Mouse (Mus musculus) limb, embryonic 14.5 days (tissue): ENCODE data around the gene Fam234a. TPM values are rescaled to one million over a fixed set of nuclear protein-coding genes. Genes with fewer than 3 reads are reported as not detected.

ENCODE experiments used
- ATAC-seq: fragments of 200-750 bp; cut with Nextera tagmentation; 2 replicates; pipeline ENCODE4 v1.8.0; 2017; ENCODE audit warnings: low read depth, moderate number of reproducible peaks, moderate TSS enrichment; ENCODE audit not compliant: low FRiP score
- DNase-seq: peaks from one replicate; pipeline ENCODE4 v3.0.0-alpha.2; 2015; ENCODE audit warnings: low spot score
- H3K27ac ChIP-seq: fragments of 300-500 bp; sonication (generic); replicated peaks from 2 replicates; pipeline ENCODE4 v1.5.1; 2014; ENCODE audit warnings: low read depth, mild to moderate bottlenecking, low read length, moderate library complexity, mixed read lengths
- H3K27me3 ChIP-seq: fragments of 300-500 bp; sonication (generic); 2 replicates; pipeline ENCODE4 v1.6.1; 2014; ENCODE audit warnings: low read length, mixed read lengths; ENCODE audit not compliant: control insufficient read depth, insufficient read depth
- H3K36me3 ChIP-seq: fragments of 300-500 bp; sonication (generic); 2 replicates; pipeline ENCODE4 v1.6.1; 2014; ENCODE audit warnings: mild to moderate bottlenecking, low read length, moderate library complexity, mixed read lengths; ENCODE audit not compliant: control insufficient read depth, insufficient read depth
- H3K4me1 ChIP-seq: fragments of 300-500 bp; sonication (generic); 2 replicates; pipeline ENCODE4 v1.6.1; 2014; ENCODE audit warnings: antibody characterized with exemption, low read length, mixed read lengths; ENCODE audit not compliant: control insufficient read depth, insufficient read depth
- H3K4me2 ChIP-seq: fragments of 300-500 bp; sonication (generic); replicated peaks from 2 replicates; pipeline ENCODE4 v1.6.1; 2014; ENCODE audit warnings: low read depth, mild to moderate bottlenecking, low read length, moderate library complexity; ENCODE audit not compliant: severe bottlenecking
- H3K4me3 ChIP-seq: fragments of 300-500 bp; sonication (generic); replicated peaks from 2 replicates; pipeline ENCODE4 v1.5.1; 2014; ENCODE audit warnings: low read length
- H3K9ac ChIP-seq: fragments of 300-500 bp; sonication (generic); 2 replicates; pipeline ENCODE4 v1.6.1; 2014; ENCODE audit warnings: mild to moderate bottlenecking, low read depth, low read length, moderate library complexity; ENCODE audit not compliant: severe bottlenecking
- H3K9me3 ChIP-seq: fragments of 300-500 bp; sonication (generic); 2 replicates; pipeline ENCODE4 v1.6.1; 2016; ENCODE audit warnings: low read length; ENCODE audit not compliant: control insufficient read depth
- POLR2A ChIP-seq: fragments of 200-500 bp; IDR thresholded peaks from 2 replicates; pipeline ENCODE4 v1.8.0; 2012; ENCODE audit warnings: inconsistent platforms, mild to moderate bottlenecking, moderate library complexity, borderline replicate concordance; ENCODE audit not compliant: insufficient read depth, insufficient read length; ENCODE audit errors: extremely low read depth
- WGBS: fragments of 180-500 bp; shearing (Covaris S2); extraction: QIAGEN DNeasy Blood & Tissue Kit; methylation state at CpG from one replicate; pipeline ENCODE4 v1.1.7; 2014; 5-methylcytosine and 5-hydroxymethylcytosine counted together
- polyA plus RNA-seq, 2 experiments: library from polyadenylated mRNA; depleted of rRNA in 1 of 2; stranded (reverse) in 1 of 2; unstranded in 1 of 2; fragments of >200 nt; fragmentation: Nextera tagmentation in 1 of 2; extraction: Ambion mirVana in 1 of 2; gene quantifications; 2 replicates each; pipeline versions ENCODE4 v1.2.1 to v1.2.3; 2012 to 2014

Fam234a gene
- polyA plus RNA-seq, 2 experiments: 39.2 to 44.8 TPM

DNA sequence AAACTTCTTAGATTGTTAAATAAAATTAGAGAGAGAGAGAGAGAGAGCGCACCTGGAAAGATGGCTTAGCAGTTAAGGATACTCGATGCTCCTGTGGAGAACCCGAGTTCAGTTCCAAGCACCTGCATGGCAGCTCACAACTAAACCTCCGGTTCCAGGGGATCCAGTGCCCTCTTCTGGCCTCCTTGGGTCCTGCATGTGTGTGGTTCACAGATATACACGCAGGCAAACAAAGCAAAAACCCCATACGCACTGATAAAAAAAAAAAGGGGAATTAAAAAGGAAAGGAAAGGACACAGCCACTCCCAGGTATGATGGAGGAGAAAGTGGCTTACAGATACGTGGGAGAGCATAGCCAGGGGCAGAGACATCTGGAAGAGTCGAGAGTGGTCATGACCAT lies 11.2 kb downstream of the Fam234a start:
- no peak overlapping the region for H3K27ac ChIP-seq
- H3K9ac ChIP-seq: no peak overlapping the region
- H3K27me3 ChIP-seq: no peaks in the 10 kb centered on the region
- no peak overlapping the region for H3K4me2 ChIP-seq
- no peak for ATAC-seq
- 72% methylated on average over 8 of the region's 8 CpGs for WGBS
- no peak for DNase-seq
- no peak for TF ChIP-seq POLR2A
- no peak overlapping the region for H3K4me3 ChIP-seq
- H3K36me3 ChIP-seq: no peaks in the 10 kb centered on the region
- no peaks in the 10 kb centered on the region for H3K9me3 ChIP-seq
- H3K4me1 ChIP-seq: peaks cover 10% of the 10 kb centered on the region; the same call in 1 of the 2 replicates

DNA sequence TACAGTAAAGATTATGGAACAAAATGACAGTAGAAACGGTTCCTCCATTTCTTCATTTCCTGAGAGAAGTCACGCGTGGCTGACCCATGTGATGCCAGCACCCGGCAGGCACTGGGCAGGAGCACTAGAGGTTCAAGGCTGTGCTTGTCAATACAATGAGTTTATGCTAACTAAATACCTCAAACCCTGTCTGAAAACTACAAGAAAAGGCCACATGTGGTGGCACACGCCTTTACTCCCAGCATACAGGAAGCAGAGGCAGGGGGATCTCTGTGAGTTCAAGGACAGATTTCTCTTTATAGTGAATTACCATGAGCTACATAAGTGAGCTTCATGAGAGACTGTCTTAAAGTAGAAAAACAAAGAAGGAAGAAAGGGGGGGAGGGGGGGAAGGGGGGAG lies 12.9 kb downstream of the Fam234a start:
- no peaks in the 10 kb centered on the region for H3K27me3 ChIP-seq
- 87% methylated on average over 5 of the region's 5 CpGs for WGBS
- ATAC-seq: no peak
- H3K9ac ChIP-seq: no peak overlapping the region
- peaks cover 10% of the 10 kb centered on the region; the same call in 1 of the 2 replicates for H3K4me1 ChIP-seq
- no peaks in the 10 kb centered on the region for H3K36me3 ChIP-seq
- H3K4me3 ChIP-seq: no peak overlapping the region
- H3K4me2 ChIP-seq: no peak overlapping the region
- H3K9me3 ChIP-seq: no peaks in the 10 kb centered on the region
- no peak overlapping the region for H3K27ac ChIP-seq
- TF ChIP-seq POLR2A: no peak
- no peak for DNase-seq

GRCm38 (mm10) chr17:26229776-26230175 lies 14.3 kb downstream of the Fam234a start:
- no peaks in the 10 kb centered on the region for H3K9me3 ChIP-seq
- no peak overlapping the region for H3K9ac ChIP-seq
- no peak for ATAC-seq
- no peak overlapping the region for H3K27ac ChIP-seq
- DNase-seq: no peak
- no peaks in the 10 kb centered on the region for H3K4me1 ChIP-seq
- no peak overlapping the region for H3K4me2 ChIP-seq
- no peaks in the 10 kb centered on the region for H3K36me3 ChIP-seq
- 88% methylated on average over 5 of the region's 5 CpGs for WGBS
- H3K4me3 ChIP-seq: no peak overlapping the region
- TF ChIP-seq POLR2A: no peak
- H3K27me3 ChIP-seq: no peaks in the 10 kb centered on the region

DNA sequence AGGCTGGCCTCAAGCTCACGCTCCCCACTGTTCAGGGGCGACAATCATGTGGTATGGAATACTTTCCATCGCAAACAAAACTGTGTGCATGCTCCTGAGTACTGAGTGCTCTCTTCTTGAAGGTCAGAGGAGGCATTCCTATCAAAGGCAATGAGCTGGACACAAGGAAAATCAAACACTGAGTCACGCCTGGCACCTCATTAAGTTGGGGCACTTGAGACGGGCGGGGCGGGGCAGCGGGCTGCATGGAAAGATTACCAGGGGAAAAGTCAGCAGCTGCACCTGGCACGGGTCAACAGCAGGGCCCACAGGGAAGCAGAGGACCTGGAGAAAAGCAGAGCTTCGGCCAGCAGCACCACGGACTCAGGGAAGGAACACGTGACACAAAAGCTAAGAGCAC lies 18.9 kb downstream of the Fam234a start:
- Histone ChIP-seq H3K27ac (no peak overlapping the region), H3K4me3 (no peak overlapping the region), H3K36me3 (0 out of 2 replicates have a peak, but pooled peaks cover 3% of the 10 kb centered on the region), H3K9me3 (no peaks in the 10 kb centered on the region), H3K4me1 (no peaks in the 10 kb centered on the region), H3K4me2 (no peak overlapping the region), H3K9ac (no peak overlapping the region), H3K27me3 (no peaks in the 10 kb centered on the region)
- no peak for TF ChIP-seq POLR2A
- WGBS: 75% methylated on average over 12 of the region's 12 CpGs
- no peak for ATAC-seq
- DNase-seq: no peak

DNA sequence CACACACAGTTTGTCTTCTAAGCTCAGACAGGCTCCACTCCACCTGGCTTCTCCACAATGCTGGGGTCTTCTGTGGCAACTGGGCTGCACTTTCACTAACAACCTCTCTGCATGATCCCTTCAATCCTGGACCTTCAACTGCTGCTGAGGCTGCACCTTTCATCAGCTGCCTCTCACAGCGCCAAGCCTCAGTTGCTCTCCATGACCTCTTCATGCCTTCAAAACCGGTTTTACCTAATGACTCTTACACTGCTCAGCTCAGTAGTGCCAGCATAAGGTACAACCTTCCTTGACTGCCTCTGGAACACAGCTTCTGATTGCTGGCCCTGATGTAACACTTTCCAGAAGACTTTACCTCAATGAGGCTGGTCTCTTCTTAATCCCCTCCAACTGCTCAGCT lies 22.5 kb downstream of the Fam234a start:
- no peak overlapping the region for H3K27ac ChIP-seq
- no peak overlapping the region for H3K4me2 ChIP-seq
- ATAC-seq: no peak
- no peak overlapping the region for H3K9ac ChIP-seq
- no peaks in the 10 kb centered on the region for H3K9me3 ChIP-seq
- 65% methylated on average over 2 of the region's 2 CpGs for WGBS
- DNase-seq: no peak
- TF ChIP-seq POLR2A: no peak
- H3K4me3 ChIP-seq: no peak overlapping the region
- peaks cover 10% of the 10 kb centered on the region; the same call in 1 of the 2 replicates for H3K36me3 ChIP-seq
- no peaks in the 10 kb centered on the region for H3K4me1 ChIP-seq
- no peaks in the 10 kb centered on the region for H3K27me3 ChIP-seq

DNA sequence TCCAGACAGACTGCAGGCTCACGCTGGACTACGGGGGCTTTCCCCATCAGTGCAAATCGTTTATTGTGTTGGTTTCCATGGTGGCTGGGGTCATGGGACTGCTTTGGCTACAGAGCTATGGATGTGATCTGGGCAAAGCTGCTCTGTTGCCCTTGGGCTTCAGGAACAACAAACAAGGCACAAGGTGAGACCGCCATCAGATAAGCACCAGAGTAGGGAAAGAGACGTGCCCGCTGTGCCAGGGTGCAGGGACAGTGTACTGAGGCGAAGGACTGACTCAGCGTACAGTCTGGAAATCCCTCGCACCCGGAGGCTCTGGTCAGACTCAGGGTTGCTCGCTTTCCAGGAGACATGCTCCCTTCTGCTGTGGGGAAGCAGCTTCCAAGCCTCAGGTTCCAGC lies 31.4 kb downstream of the Fam234a start:
- Histone ChIP-seq H3K9me3 (no peaks in the 10 kb centered on the region), H3K4me3 (no peak overlapping the region), H3K9ac (no peak overlapping the region), H3K27me3 (no peaks in the 10 kb centered on the region), H3K4me2 (no peak overlapping the region), H3K36me3 (peaks cover 30% of the 10 kb centered on the region), H3K4me1 (no peaks in the 10 kb centered on the region), H3K27ac (no peak overlapping the region)
- ATAC-seq (no peak), DNase-seq (no peak)
- no peak for TF ChIP-seq POLR2A
- 91% methylated on average over 11 of the region's 11 CpGs for WGBS
